Mouse (Mus musculus): ENCODE results near the gene Mybph. TPM values are rescaled to one million over a fixed set of nuclear protein-coding genes. Genes with fewer than 3 reads are reported as not detected.

Mybph gene
- polyA plus RNA-seq, 2 experiments = 92.6 to 115 TPM

GRCm38 (mm10) chr1:134152626-134153590 lies 40.3 kb upstream of the Mybph start:
- DNase-seq (ENCODE audit: low spot score) (no peak), ATAC-seq (ENCODE audit: low FRiP score, low read depth) (no peak)
- Histone ChIP-seq H3K9me3 (ENCODE audit: control insufficient read depth, low read length) (no peaks in the 10 kb centered on the region), H3K4me3 (replicated peaks; ENCODE audit: low read length) (no peak overlapping the region), H3K36me3 (ENCODE audit: control insufficient read depth, insufficient read depth, low read length) (no peaks in the 10 kb centered on the region), H3K4me1 (ENCODE audit: control insufficient read depth, insufficient read depth, low read length) (no peaks in the 10 kb centered on the region), H3K9ac (ENCODE audit: low read depth, low read length, severe bottlenecking) (no peak overlapping the region), H3K27me3 (ENCODE audit: control insufficient read depth, insufficient read depth, low read length) (no peaks in the 10 kb centered on the region), H3K27ac (replicated peaks; ENCODE audit: low read depth, low read length) (no peak overlapping the region), H3K4me2 (replicated peaks; ENCODE audit: low read depth, low read length, severe bottlenecking) (no peak overlapping the region)
- TF ChIP-seq POLR2A (IDR thresholded peaks at IDR 0.05; ENCODE audit: borderline replicate concordance, extremely low read depth, insufficient read depth, insufficient read length) = no peak
- 76% methylated on average over 21 of the region's 21 CpGs for WGBS

- 87% methylated on average over 3 of the region's 3 CpGs for WGBS
- Histone ChIP-seq H3K27me3 (ENCODE audit: control insufficient read depth, insufficient read depth, low read length) (no peaks in the 10 kb centered on the region), H3K9ac (ENCODE audit: low read depth, low read length, severe bottlenecking) (no peak overlapping the region), H3K4me2 (replicated peaks; ENCODE audit: low read depth, low read length, severe bottlenecking) (no peak overlapping the region), H3K27ac (replicated peaks; ENCODE audit: low read depth, low read length) (no peak overlapping the region), H3K36me3 (ENCODE audit: control insufficient read depth, insufficient read depth, low read length) (no peaks in the 10 kb centered on the region), H3K4me1 (ENCODE audit: control insufficient read depth, insufficient read depth, low read length) (no peaks in the 10 kb centered on the region), H3K9me3 (ENCODE audit: control insufficient read depth, low read length) (no peaks in the 10 kb centered on the region), H3K4me3 (replicated peaks; ENCODE audit: low read length) (no peak overlapping the region)
- TF ChIP-seq POLR2A (IDR thresholded peaks at IDR 0.05; ENCODE audit: borderline replicate concordance, extremely low read depth, insufficient read depth, insufficient read length) = no peak
- no peak for DNase-seq (ENCODE audit: low spot score)
- ATAC-seq (ENCODE audit: low FRiP score, low read depth) = no peak
Observed at GRCm38 (mm10) chr1:134154121-134154520, 39.1 kb upstream of the Mybph start.

GRCm38 (mm10) chr1:134154655-134155054 lies 38.6 kb upstream of the Mybph start:
- DNase-seq (ENCODE audit: low spot score) = no peak
- Histone ChIP-seq H3K4me1 (ENCODE audit: control insufficient read depth, insufficient read depth, low read length) (no peaks in the 10 kb centered on the region), H3K9ac (ENCODE audit: low read depth, low read length, severe bottlenecking) (no peak overlapping the region), H3K4me2 (replicated peaks; ENCODE audit: low read depth, low read length, severe bottlenecking) (no peak overlapping the region), H3K27me3 (ENCODE audit: control insufficient read depth, insufficient read depth, low read length) (no peaks in the 10 kb centered on the region), H3K4me3 (replicated peaks; ENCODE audit: low read length) (no peak overlapping the region), H3K9me3 (ENCODE audit: control insufficient read depth, low read length) (no peaks in the 10 kb centered on the region), H3K27ac (replicated peaks; ENCODE audit: low read depth, low read length) (no peak overlapping the region), H3K36me3 (ENCODE audit: control insufficient read depth, insufficient read depth, low read length) (no peaks in the 10 kb centered on the region)
- 67% methylated on average over 3 of the region's 3 CpGs for WGBS
- no peak for ATAC-seq (ENCODE audit: low FRiP score, low read depth)
- no peak for TF ChIP-seq POLR2A (IDR thresholded peaks at IDR 0.05; ENCODE audit: borderline replicate concordance, extremely low read depth, insufficient read depth, insufficient read length)

GRCm38 (mm10) chr1:134160404-134160803 lies 32.8 kb upstream of the Mybph start:
- Histone ChIP-seq H3K9me3 (ENCODE audit: control insufficient read depth, low read length) (no peaks in the 10 kb centered on the region), H3K27me3 (ENCODE audit: control insufficient read depth, insufficient read depth, low read length) (no peaks in the 10 kb centered on the region), H3K27ac (replicated peaks; ENCODE audit: low read depth, low read length) (no peak overlapping the region), H3K4me3 (replicated peaks; ENCODE audit: low read length) (no peak overlapping the region), H3K4me2 (replicated peaks; ENCODE audit: low read depth, low read length, severe bottlenecking) (no peak overlapping the region), H3K4me1 (ENCODE audit: control insufficient read depth, insufficient read depth, low read length) (no peaks in the 10 kb centered on the region), H3K36me3 (ENCODE audit: control insufficient read depth, insufficient read depth, low read length) (no peaks in the 10 kb centered on the region), H3K9ac (ENCODE audit: low read depth, low read length, severe bottlenecking) (no peak overlapping the region)
- WGBS = 84% methylated on average over 3 of the region's 3 CpGs
- ATAC-seq (ENCODE audit: low FRiP score, low read depth) (peak; percentile 77), DNase-seq (ENCODE audit: low spot score) (peak; percentile 5)
- no peak for TF ChIP-seq POLR2A (IDR thresholded peaks at IDR 0.05; ENCODE audit: borderline replicate concordance, extremely low read depth, insufficient read depth, insufficient read length)

- H3K4me3 ChIP-seq (replicated peaks; ENCODE audit: low read length) = no peak overlapping the region
- H3K4me2 ChIP-seq (replicated peaks; ENCODE audit: low read depth, low read length, severe bottlenecking) = no peak overlapping the region
- ATAC-seq (ENCODE audit: low FRiP score, low read depth) (no peak), DNase-seq (ENCODE audit: low spot score) (no peak)
- H3K36me3 ChIP-seq (ENCODE audit: control insufficient read depth, insufficient read depth, low read length) = no peaks in the 10 kb centered on the region
- no peak overlapping the region for H3K27ac ChIP-seq (replicated peaks; ENCODE audit: low read depth, low read length)
- H3K4me1 ChIP-seq (ENCODE audit: control insufficient read depth, insufficient read depth, low read length) = no peaks in the 10 kb centered on the region
- WGBS = 82% methylated on average over 6 of the region's 6 CpGs
- H3K27me3 ChIP-seq (ENCODE audit: control insufficient read depth, insufficient read depth, low read length) = no peaks in the 10 kb centered on the region
- no peak overlapping the region for H3K9ac ChIP-seq (ENCODE audit: low read depth, low read length, severe bottlenecking)
- H3K9me3 ChIP-seq (ENCODE audit: control insufficient read depth, low read length) = no peaks in the 10 kb centered on the region
- TF ChIP-seq POLR2A (IDR thresholded peaks at IDR 0.05; ENCODE audit: borderline replicate concordance, extremely low read depth, insufficient read depth, insufficient read length) = no peak
Observed at GRCm38 (mm10) chr1:134161399-134161798, 31.8 kb upstream of the Mybph start.

All from limb, embryonic 14.5 days (tissue).